Mouse (Mus musculus) kidney, postnatal 36 days (tissue): ENCODE results near the gene Cacna1d.

Experiments used
- DNase-seq, 2 experiments: peaks; one replicate each; pipeline ENCODE4 v3.0.0; 2021 to 2022; ENCODE audit warnings: mixed read lengths in 2 of 2

Cacna1d gene

GRCm38 (mm10) chr14:30015008-30015407 is 476.2 kb downstream of the Cacna1d start:
- DNase-seq = no peak

GRCm38 (mm10) chr14:30014487-30014886 is 476.8 kb downstream of the Cacna1d start:
- peak in 1 of 2 experiments; percentile 11 for DNase-seq

GRCm38 (mm10) chr14:30011886-30012560 is 479.2 kb downstream of the Cacna1d start:
- peak; percentile 83 to 91 for DNase-seq

- DNase-seq = peak; percentile 94 to 96
Measured at GRCm38 (mm10) chr14:30009864-30010560, 481.2 kb downstream of the Cacna1d start.

- peak; percentile 91 to 93 for DNase-seq
Measured at GRCm38 (mm10) chr14:30008733-30009575, 482.3 kb downstream of the Cacna1d start, which contains the start of the genes Il17rb and Chdh. TSS of gene Il17rb (minus strand) at chr14:30008896. TSS of gene Chdh (plus strand) at chr14:30009023.

- DNase-seq = no peak
Measured at GRCm38 (mm10) chr14:29999475-29999811, 491.8 kb downstream of the Cacna1d start.

GRCm38 (mm10) chr14:29998747-29999474 is 492.3 kb downstream of the Cacna1d start:
- DNase-seq = no peak

GRCm38 (mm10) chr14:29997345-29997744 is 493.9 kb downstream of the Cacna1d start:
- DNase-seq = no peak

GRCm38 (mm10) chr14:29996000-29996751 is 495.1 kb downstream of the Cacna1d start:
- DNase-seq = peak; percentile 55 to 87

GRCm38 (mm10) chr14:29994976-29995375 is 496.3 kb downstream of the Cacna1d start:
- DNase-seq = no peak
